Mouse (Mus musculus): Measurements from ENCODE around the gene Slc2a2.

DNA sequence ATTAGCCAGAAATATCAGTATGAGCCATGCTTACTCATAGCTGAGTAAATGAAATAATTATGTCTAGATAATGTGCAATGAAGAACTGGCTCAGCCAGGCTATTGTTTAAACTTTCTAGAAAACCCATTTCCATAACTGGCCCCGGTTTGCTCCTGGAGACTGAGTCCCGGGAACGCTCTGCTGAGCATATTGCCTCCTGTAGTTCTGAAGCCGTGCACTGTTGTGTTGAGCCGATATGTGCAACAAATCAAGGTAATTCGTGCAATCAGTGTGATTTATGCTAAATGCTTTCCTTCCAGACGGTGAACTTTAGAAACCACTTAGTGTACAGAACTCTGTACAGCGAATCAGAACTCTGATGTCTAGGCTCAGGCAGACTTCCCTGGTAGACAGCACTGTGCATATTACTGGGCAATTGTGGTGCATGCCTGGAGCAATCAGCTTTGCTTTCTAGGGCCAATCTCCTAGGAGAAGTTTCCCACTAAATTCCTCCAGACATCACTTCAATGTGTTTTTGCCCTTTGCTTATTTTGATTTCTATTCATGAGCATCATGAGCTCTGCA, 63.6 kb downstream of the Slc2a2 start:
- TF ChIP-seq CTCF (IDR thresholded peaks at IDR 0.05; ENCODE audit: low read depth) = no peak
- no peak for TF ChIP-seq EP300 (IDR thresholded peaks at IDR 0.05; ENCODE audit: low read depth)

All from liver, embryonic 14.5 days (tissue).